Mouse (Mus musculus) hindbrain, postnatal 0 days (tissue): ENCODE results near the gene Mgarp. TPM values are rescaled to one million over a fixed set of nuclear protein-coding genes. Genes with fewer than 3 reads are reported as not detected.
A peak's percentile ranks its signal among the peaks of the same experiment; 100 is the strongest.

Source experiments
- ATAC-seq: fragments of 200-750 bp; cut with Nextera tagmentation; 2 replicates; pipeline ENCODE4 v1.8.0; 2017; ENCODE audit warnings: mild to moderate bottlenecking, moderate TSS enrichment, moderate library complexity
- DNase-seq: peaks from one replicate; pipeline ENCODE4 v3.0.0-alpha.2; 2015; ENCODE audit warnings: low spot score
- H3K27ac ChIP-seq: fragments of 300-500 bp; sonication (generic); 2 replicates; pipeline ENCODE4 v1.5.1; 2014; ENCODE audit warnings: mild to moderate bottlenecking
- H3K27me3 ChIP-seq: fragments of 300-500 bp; sonication (generic); 2 replicates; pipeline ENCODE4 v1.6.1; 2014; ENCODE audit warnings: low read length, mixed read lengths; ENCODE audit not compliant: insufficient read depth
- H3K36me3 ChIP-seq: fragments of 300-500 bp; sonication (generic); 2 replicates; pipeline ENCODE4 v1.6.1; 2014; ENCODE audit warnings: low read length, mixed read lengths; ENCODE audit not compliant: insufficient read depth
- H3K4me1 ChIP-seq: fragments of 300-500 bp; sonication (generic); 2 replicates; pipeline ENCODE4 v1.6.1; 2014; ENCODE audit warnings: antibody characterized with exemption, low read length, mixed read lengths; ENCODE audit not compliant: insufficient read depth
- H3K4me2 ChIP-seq: fragments of 300-500 bp; sonication (generic); 2 replicates; pipeline ENCODE4 v1.6.1; 2014; ENCODE audit warnings: low read depth, mild to moderate bottlenecking, low read length, moderate library complexity, mixed read lengths
- H3K4me3 ChIP-seq: fragments of 300-500 bp; sonication (generic); 2 replicates; pipeline ENCODE4 v1.5.1; 2014; ENCODE audit warnings: low read length
- H3K9ac ChIP-seq: fragments of 300-500 bp; sonication (generic); replicated peaks from 2 replicates; pipeline ENCODE4 v1.6.1; 2014; ENCODE audit warnings: mild to moderate bottlenecking, low read length, moderate library complexity, mixed read lengths
- H3K9me3 ChIP-seq: fragments of 300-500 bp; sonication (generic); 2 replicates; pipeline ENCODE4 v1.6.1; 2016; ENCODE audit warnings: low read length, mixed read lengths
- CTCF ChIP-seq: IDR thresholded peaks from 2 replicates; pipeline ENCODE4 v1.5.1; 2016; ENCODE audit warnings: antibody characterized with exemption, control low read depth, low read depth
- WGBS: fragments of 180-500 bp; shearing (Covaris S2); extraction: QIAGEN DNeasy Blood & Tissue Kit; methylation state at CpG from one replicate; pipeline ENCODE4 v1.1.7; 2014; 5-methylcytosine and 5-hydroxymethylcytosine counted together
- polyA plus RNA-seq: library from polyadenylated mRNA; unstranded; fragments of >200 nt; fragmentation: Nextera tagmentation; extraction: Ambion mirVana; gene quantifications from 2 replicates; pipeline ENCODE4 v1.2.1, GENCODE M21; 2015
- total RNA-seq: library from RNA; depleted of rRNA; stranded (reverse); fragments of >200 nt; gene quantifications from 2 replicates; pipeline ENCODE4 v1.2.3, GENCODE M21; 2014

The Mgarp gene
- total and polyA plus RNA-seq, 2 experiments from 2014 or later: 2.1 to 2.8 TPM

DNA sequence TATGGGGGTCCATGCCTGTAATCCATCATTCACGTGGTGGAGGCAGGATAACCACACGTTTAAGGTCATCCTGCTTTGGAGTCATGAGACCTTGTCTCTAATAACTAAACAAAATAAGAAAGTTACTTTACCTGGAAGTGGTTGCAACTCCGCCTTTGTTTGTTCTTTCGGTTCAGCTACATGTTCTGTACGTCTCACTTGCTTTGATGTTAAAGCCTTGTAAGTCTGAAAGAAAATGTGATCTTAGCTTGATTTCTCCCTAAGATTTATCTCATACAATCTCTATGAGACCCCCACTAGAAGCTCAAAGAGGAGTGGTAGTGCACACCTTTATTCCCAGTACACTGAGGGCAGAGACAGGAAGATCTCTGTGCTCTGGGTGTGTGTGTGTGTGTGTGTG is 5.4 kb downstream of the Mgarp start:
- Histone ChIP-seq H3K9me3 (no peaks in the 10 kb centered on the region), H3K4me3 (no peak overlapping the region), H3K36me3 (no peaks in the 10 kb centered on the region), H3K9ac (no peak overlapping the region), H3K4me1 (peaks cover 4% of the 10 kb centered on the region; the same call in 1 of the 2 replicates), H3K4me2 (no peak overlapping the region), H3K27ac (no peak overlapping the region), H3K27me3 (peaks cover 6% of the 10 kb centered on the region; the same call in 1 of the 2 replicates)
- ATAC-seq: no peak
- no peak for DNase-seq
- no peak for TF ChIP-seq CTCF
- WGBS: 88% methylated on average over 5 of the region's 5 CpGs

DNA sequence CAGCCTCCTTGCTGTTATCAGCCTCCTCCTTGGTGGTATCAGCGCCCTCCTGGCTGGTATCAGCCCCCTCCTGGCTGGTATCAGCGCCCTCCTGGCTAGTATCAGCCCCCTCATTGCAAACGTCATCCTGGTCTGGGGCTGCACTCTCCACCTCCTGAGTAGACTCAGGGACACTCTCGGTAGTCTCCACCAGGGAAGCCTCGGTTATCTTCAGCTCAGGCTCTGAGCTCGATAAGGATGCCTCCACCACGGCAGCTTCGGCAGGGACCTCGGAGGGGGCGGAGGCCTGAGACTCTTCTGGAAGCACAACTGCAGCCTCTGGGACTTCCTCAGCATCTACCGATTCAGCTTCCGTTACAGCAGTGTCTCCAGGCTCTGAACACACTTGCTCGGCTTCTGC is 7.6 kb downstream of the Mgarp start:
- no peaks in the 10 kb centered on the region for H3K36me3 ChIP-seq
- 0 out of 2 replicates have a peak overlapping the region, but pooled peaks have one; percentile 17 for H3K9ac ChIP-seq
- no peak for TF ChIP-seq CTCF
- ATAC-seq (peak; percentile 41), DNase-seq (peak; percentile 18)
- H3K4me3 ChIP-seq: peak overlapping the region; percentile 18
- 13% methylated on average over 13 of the region's 13 CpGs for WGBS
- no peaks in the 10 kb centered on the region for H3K9me3 ChIP-seq
- peak overlapping the region; percentile 46 for H3K4me2 ChIP-seq
- peaks cover 4% of the 10 kb centered on the region; the same call in 1 of the 2 replicates for H3K4me1 ChIP-seq
- no peaks in the 10 kb centered on the region for H3K27me3 ChIP-seq
- H3K27ac ChIP-seq: no peak overlapping the region

DNA sequence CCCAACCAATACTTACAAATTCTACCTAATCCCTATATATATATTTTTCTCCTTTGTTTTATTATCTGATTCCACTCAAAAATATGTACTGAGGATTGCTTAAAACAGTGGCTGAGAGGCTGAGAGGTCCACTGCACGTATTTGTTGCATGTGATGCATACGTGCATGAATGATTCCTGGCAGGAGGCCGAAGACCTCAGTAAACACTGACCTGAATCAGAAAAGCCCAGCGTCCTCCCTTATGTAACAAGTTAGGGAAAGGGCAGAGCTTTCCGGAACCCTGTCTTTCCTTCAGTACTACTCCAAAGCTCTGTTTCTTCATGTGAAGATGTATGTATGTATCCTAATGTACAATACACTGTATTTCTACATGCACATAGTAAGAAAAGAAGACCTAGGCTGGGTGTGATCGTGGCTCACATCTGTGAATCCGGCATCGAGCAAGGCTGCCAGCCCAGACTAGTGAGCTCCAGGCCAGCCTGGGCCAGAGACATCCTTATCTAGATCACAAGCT is 8.6 kb downstream of the Mgarp start:
- peaks cover 4% of the 10 kb centered on the region; the same call in 1 of the 2 replicates for H3K4me1 ChIP-seq
- no peak overlapping the region for H3K4me3 ChIP-seq
- ATAC-seq (no peak), DNase-seq (peak; percentile 57)
- H3K9me3 ChIP-seq: no peaks in the 10 kb centered on the region
- no peak overlapping the region for H3K27ac ChIP-seq
- H3K36me3 ChIP-seq: no peaks in the 10 kb centered on the region
- no peak for TF ChIP-seq CTCF
- 49% methylated on average over 8 of the region's 8 CpGs for WGBS
- no peak overlapping the region for H3K9ac ChIP-seq
- no peaks in the 10 kb centered on the region for H3K27me3 ChIP-seq
- no peak overlapping the region for H3K4me2 ChIP-seq

DNA sequence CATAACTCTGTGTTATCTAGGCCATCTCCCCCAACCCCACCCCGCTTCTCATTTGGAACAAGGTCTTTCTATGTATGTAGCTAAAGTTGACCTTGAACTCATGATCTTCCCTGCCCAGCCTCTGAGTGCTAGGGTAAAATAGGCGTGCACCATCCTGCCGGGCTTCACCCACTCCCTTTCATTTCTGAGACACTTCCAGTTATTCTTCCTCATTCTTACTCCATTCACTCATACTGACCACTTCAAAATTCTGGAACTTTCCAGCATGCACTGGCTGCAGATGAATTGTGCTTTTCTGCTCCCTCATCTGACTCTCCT is 9.4 kb downstream of the Mgarp start:
- Histone ChIP-seq H3K4me2 (no peak overlapping the region), H3K27ac (no peak overlapping the region), H3K4me1 (peaks cover 4% of the 10 kb centered on the region; the same call in 1 of the 2 replicates), H3K9ac (no peak overlapping the region), H3K4me3 (no peak overlapping the region), H3K27me3 (no peaks in the 10 kb centered on the region), H3K9me3 (no peaks in the 10 kb centered on the region), H3K36me3 (no peaks in the 10 kb centered on the region)
- DNase-seq (no peak), ATAC-seq (no peak)
- 73% methylated on average over 3 of the region's 3 CpGs for WGBS
- TF ChIP-seq CTCF: no peak

DNA sequence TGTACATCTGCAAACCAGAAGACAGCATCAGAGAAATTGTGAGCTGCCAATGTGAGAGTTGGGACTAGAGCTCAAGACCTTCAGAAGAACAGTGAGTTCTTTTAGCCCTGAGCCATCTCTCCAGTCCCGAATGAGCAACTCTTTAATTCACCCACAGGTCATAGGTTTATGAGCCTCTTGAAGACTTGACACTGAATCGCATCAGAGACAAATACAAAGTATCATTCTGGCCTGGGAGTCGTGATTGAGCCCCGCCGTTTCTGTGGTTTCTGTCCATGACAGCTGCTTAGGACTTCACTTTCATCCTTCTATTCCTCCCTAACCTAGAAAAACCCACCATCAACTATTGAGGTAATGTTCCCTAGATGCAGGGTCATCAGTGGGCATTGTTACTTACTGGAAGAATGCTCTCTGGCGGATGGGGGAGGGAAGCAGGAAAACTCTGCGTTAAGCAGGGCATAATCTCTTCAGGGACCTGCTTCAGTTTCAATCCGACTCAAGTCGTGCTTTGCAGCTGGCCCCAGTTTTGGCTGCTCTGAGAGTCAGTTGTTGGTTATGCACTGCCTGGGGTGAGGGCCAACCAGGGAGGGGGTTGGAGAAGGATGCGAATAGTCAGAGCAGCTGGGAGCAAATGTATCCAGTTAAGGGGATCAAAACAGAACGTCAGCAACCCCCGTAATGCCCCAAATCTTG is 10.0 kb downstream of the Mgarp start:
- no peak overlapping the region for H3K9ac ChIP-seq
- no peak overlapping the region for H3K27ac ChIP-seq
- no peak overlapping the region for H3K4me3 ChIP-seq
- DNase-seq: peak; percentile 52
- no peak overlapping the region for H3K4me2 ChIP-seq
- H3K9me3 ChIP-seq: no peaks in the 10 kb centered on the region
- H3K36me3 ChIP-seq: no peaks in the 10 kb centered on the region
- H3K27me3 ChIP-seq: no peaks in the 10 kb centered on the region
- no peak for TF ChIP-seq CTCF
- peak; percentile 33; the same call in 1 of the 2 replicates for ATAC-seq
- WGBS: 48% methylated on average over 12 of the region's 12 CpGs
- peaks cover 4% of the 10 kb centered on the region; the same call in 1 of the 2 replicates for H3K4me1 ChIP-seq

DNA sequence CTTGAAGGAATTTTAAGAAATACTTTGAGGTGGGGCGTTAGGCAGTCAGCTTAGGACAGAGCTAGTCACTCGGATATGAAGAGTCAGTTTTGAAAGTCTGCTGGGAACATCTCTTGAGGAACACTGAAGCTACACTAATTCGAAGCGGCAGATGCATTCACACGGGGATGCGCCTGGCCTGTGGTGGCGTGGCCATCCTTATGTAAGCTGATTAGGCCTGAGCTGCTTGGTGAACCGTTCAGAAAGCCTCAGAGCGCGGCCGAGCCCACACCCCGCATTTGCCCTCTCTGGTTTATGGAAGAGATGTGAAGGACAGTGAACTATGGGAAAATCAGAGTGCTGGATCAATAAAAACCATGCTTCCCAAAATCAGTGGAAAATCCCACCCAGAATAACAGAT is 13.1 kb downstream of the Mgarp start:
- peak; percentile 71 for DNase-seq
- Histone ChIP-seq H3K4me1 (no peaks in the 10 kb centered on the region), H3K9me3 (no peaks in the 10 kb centered on the region), H3K27me3 (no peaks in the 10 kb centered on the region), H3K9ac (no peak overlapping the region), H3K36me3 (no peaks in the 10 kb centered on the region), H3K4me3 (no peak overlapping the region), H3K27ac (no peak overlapping the region), H3K4me2 (no peak overlapping the region)
- WGBS: 44% methylated on average over 12 of the region's 12 CpGs
- TF ChIP-seq CTCF: no peak
- ATAC-seq: peak; percentile 83

DNA sequence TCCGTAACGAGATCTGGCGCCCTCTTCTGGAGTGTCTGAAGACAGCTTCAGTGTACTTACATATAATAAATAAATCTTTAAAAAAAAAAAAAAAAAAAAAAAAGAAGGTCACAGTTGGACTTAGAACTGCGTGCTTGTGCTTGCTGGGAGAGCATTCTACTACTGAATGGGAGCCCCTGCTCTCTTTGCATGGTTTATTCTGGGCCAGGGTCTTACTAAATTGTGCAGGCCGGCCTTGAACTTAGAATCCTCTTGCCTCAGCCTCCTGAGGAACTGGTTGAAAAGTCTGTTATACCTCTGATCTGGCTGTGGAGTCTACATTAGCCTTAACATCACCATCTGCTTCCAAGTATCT is 15.9 kb downstream of the Mgarp start:
- no peak overlapping the region for H3K4me2 ChIP-seq
- TF ChIP-seq CTCF: 0 out of 2 replicates have a peak, but pooled peaks have one; percentile 9
- H3K9me3 ChIP-seq: no peaks in the 10 kb centered on the region
- no peak overlapping the region for H3K4me3 ChIP-seq
- no peak overlapping the region for H3K9ac ChIP-seq
- WGBS: 72% methylated on average over 2 of the region's 5 CpGs
- ATAC-seq (no peak), DNase-seq (no peak)
- no peaks in the 10 kb centered on the region for H3K4me1 ChIP-seq
- no peaks in the 10 kb centered on the region for H3K27me3 ChIP-seq
- H3K36me3 ChIP-seq: no peaks in the 10 kb centered on the region
- H3K27ac ChIP-seq: no peak overlapping the region
